Mouse (Mus musculus): ENCODE data around the gene Olfr1040.
"Not testable (repeated sequence)": the region's sequence is repeated elsewhere in the genome, so short reads cannot be mapped to it uniquely, and the experiment has no call there.

Olfr1040 gene

DNA sequence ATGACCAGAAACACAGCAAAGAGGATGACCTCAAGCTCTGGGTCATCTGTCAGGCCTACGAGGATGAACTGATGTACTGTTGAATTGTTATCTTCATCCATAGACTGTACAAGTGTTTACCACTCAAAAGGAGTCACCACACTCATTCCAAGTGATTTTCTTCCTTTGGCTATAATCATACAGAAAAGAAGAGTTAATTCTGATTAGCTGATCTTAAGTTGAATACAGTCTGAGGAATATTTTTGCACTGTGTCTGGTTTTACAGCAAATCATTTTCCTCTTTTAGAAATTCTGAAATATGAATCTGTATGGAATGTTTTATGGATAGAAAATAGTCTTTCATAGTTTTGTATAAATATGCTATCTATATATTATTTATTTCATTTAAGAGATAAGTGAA lies at the start of gene Olfr1040:
Gene Olfr1040, minus strand, starts transcription at position 101 of the 400 bp plus-strand sequence.
- no peak for DNase-seq (ENCODE audit: low read depth, low spot score)

DNA sequence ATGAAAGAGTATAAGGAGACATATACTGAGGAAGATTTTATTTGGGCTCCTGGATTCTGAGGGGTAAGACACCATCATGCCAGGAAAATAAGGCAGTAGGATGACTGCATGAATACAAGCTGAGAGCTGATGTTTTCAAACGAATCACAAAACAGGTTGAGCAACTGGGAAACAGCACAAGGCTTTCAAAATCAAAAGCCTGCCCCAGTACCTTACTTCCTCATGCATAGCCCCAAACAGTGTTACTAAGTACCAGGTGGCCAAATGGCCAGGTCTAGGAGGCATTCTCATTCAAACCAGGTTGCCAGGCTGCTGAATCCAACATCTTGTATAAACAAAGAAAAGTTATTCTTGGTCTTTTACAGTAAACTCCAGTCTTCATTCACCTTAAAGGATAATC lies 49.3 kb upstream of the Olfr1040 start:
- DNase-seq (ENCODE audit: low read depth, low spot score) = no peak

- no peak for DNase-seq (ENCODE audit: low read depth, low spot score)
Observed at GRCm38 (mm10) chr2:86185583-86185982, 39.1 kb upstream of the Olfr1040 start, which contains the start of gene Olfr52. Olfr52 (minus strand) TSS chr2:86185683.

- no peak for DNase-seq (ENCODE audit: low read depth, low spot score)
Observed at GRCm38 (mm10) chr2:86179950-86180349, 33.4 kb upstream of the Olfr1040 start.

DNA sequence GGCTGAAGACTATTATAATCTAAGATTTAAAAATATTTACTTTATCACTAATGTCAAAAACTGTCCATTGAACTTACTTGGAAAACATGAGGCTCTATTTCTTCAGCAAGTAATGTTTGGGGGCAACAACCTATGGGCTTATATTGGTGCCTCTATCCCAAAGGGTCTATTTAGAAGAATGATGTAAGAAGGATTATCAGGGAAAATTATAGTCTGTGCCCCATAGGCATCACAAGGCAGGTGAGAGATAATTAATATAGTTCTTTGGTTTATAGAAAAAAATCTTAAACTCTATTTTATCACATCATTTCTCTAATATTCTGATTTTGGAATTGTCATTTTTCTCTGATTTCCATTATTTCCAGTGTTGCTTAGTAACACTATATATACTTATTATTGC lies 31.2 kb upstream of the Olfr1040 start, which contains the start of gene Olfr1044:
Gene Olfr1044, minus strand, starts transcription at position 101 of the 400 bp plus-strand sequence.
- no peak for DNase-seq (ENCODE audit: low read depth, low spot score)

DNA sequence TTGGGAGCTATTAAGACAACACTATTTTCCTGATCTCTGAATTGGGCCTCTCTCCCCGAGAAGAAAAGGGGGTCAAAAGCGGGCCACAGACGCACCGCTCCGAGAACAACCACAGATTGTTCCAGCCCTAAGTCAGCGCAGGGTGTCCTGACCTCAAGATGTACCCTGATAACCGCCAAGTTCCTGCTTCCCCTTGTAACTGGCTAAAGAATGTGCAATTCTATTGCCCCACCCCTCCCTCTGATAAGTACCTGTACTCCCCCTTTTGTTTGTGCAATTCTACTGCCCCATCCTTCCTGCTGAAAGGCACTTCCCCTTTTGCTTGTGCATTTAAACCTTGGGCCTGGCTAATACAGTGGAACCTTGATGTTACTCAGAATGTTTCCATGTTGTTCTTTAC lies 28.9 kb upstream of the Olfr1040 start:
- DNase-seq (ENCODE audit: low read depth, low spot score) = not testable (repeated sequence)

DNA sequence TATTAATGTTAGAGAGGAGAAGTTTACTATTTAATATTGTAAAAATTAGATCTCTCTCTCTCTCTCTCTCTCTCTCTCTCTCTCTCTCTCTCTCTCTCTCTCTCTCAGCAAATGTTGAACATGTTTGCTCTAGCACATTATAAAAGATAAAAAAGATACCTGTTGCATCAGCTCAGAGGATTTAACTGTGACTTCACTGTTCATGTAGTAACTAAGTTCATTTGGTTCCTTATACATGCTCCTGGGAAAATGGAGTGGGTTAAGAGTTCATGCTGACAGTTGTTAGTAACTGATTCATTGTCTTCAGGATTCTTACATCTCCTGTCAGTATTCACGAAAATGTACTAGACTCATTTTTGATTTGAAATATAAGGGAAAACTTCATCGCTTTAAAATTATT lies 20.9 kb upstream of the Olfr1040 start, which contains the start of gene Olfr1043:
Gene Olfr1043, minus strand, starts transcription at position 101 of the 400 bp plus-strand sequence.
- DNase-seq (ENCODE audit: low read depth, low spot score) = no peak

DNA sequence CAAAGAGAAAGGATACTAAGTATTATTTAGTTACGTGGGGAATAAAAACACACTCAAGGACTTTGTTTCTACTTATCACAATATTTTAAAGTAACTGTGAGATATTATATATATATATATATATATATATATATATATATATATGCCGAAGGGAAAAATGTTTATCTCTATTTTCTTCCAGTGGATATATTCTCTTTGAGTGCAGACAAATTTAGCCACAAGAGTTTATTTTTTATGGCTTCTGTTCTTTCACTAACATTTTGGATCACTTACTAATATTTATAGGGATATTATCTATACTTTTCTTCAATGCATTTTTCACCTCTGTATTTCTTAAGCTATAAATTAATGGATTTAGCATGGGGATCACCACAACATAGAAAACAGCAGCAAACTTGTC lies 15.2 kb upstream of the Olfr1040 start, which contains the start of gene Olfr1042:
Gene Olfr1042, minus strand, starts transcription at position 101 of the 400 bp plus-strand sequence.
- DNase-seq (ENCODE audit: low read depth, low spot score) = no peak

DNA sequence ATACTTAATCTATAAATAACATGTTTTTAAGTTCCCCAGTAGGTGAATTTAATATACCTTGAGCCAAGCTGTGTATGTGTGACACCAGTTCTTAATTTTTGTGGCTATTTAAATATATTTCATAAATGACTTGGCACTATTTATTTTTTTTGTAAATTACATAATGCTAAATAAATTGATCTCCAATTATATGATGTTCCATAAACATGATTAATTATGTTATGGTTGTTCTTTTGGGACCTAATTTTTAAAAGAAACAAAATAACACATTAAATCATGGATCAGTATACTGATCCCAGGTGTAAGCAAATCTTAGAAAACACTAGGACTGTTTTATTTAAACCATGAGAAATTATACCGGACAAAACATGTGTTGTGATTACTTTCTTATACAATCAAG lies 10.7 kb downstream of the Olfr1040 start, which contains the start of gene Olfr1039:
Gene Olfr1039, minus strand, starts transcription at position 101 of the 400 bp plus-strand sequence.
- DNase-seq (ENCODE audit: low read depth, low spot score) = no peak
